Mouse (Mus musculus): ENCODE data around the gene Bola1. TPM values are rescaled to one million over a fixed set of nuclear protein-coding genes. Genes with fewer than 3 reads are reported as not detected.

The Bola1 gene
- polyA plus RNA-seq, 1 experiment = 12.7 TPM

GRCm38 (mm10) chr3:96147950-96148349 is 71.6 kb downstream of the Bola1 start:
- Histone ChIP-seq H3K4me1 (ENCODE audit: control insufficient read depth, insufficient read depth, low read length) (no peaks in the 10 kb centered on the region), H3K4me3 (replicated peaks; ENCODE audit: control insufficient read depth, low read depth, low read length) (no peak overlapping the region), H3K27ac (ENCODE audit: control insufficient read depth, insufficient read depth, low read depth, low read length, poor library complexity) (no peak overlapping the region)
- 4% methylated on average over 5 of the region's 5 CpGs for WGBS
- TF ChIP-seq CTCF (IDR thresholded peaks at IDR 0.05; ENCODE audit: control insufficient read depth, insufficient read depth, low read length) = peak; percentile 14; the same call in 1 of the 2 replicates
- TF ChIP-seq POLR2A (IDR thresholded peaks at IDR 0.05; ENCODE audit: borderline replicate concordance, control insufficient read depth, low read depth, low read length) = no peak

Other genes with a start within 250 kb of the Bola1 start
- gene Plekho1, start 223.7 kb downstream of the Bola1 start, polyA plus RNA-seq (2011; ENCODE audit: insufficient read depth, insufficient read length, low replicate concordance, missing spikeins) = 36.1 and 59.2 TPM in 2 replicates
- 11.8 and 20.1 TPM in 2 replicates for gene Vps45, start 161.2 kb downstream of the Bola1 start, polyA plus RNA-seq (2011; ENCODE audit: insufficient read depth, insufficient read length, low replicate concordance, missing spikeins)
- gene Otud7b, start 115.2 kb downstream of the Bola1 start, polyA plus RNA-seq (2011; ENCODE audit: insufficient read depth, insufficient read length, low replicate concordance, missing spikeins) = 14.6 and 22.2 TPM in 2 replicates
- gene Mtmr11, start 57.7 kb downstream of the Bola1 start, polyA plus RNA-seq (2011; ENCODE audit: insufficient read depth, insufficient read length, low replicate concordance, missing spikeins) = 6.3 and 10.1 TPM in 2 replicates
- gene Sf3b4, start 47.4 kb downstream of the Bola1 start, polyA plus RNA-seq (2011; ENCODE audit: insufficient read depth, insufficient read length, low replicate concordance, missing spikeins) = 14.9 and 25.7 TPM in 2 replicates
- 5.7 and 6.2 TPM in 2 replicates for gene Sv2a, start 38.6 kb downstream of the Bola1 start, polyA plus RNA-seq (2011; ENCODE audit: insufficient read depth, insufficient read length, low replicate concordance, missing spikeins)
- 26.5 TPM in 1 of 2 replicates, not detected in the other for gene Hist2h2ab, start 156 bp upstream of the Bola1 start, polyA plus RNA-seq (2011; ENCODE audit: insufficient read depth, insufficient read length, low replicate concordance, missing spikeins)
- 7.5 and 25.1 TPM in 2 replicates for gene Hist2h2ac, start 1.2 kb upstream of the Bola1 start, polyA plus RNA-seq (2011; ENCODE audit: insufficient read depth, insufficient read length, low replicate concordance, missing spikeins)
- gene Hist2h2be, start 1.4 kb upstream of the Bola1 start, polyA plus RNA-seq (2011; ENCODE audit: insufficient read depth, insufficient read length, low replicate concordance, missing spikeins) = 8.6 and 9.4 TPM in 2 replicates
- gene Hist2h3c2, start 19.4 kb upstream of the Bola1 start, polyA plus RNA-seq (2011; ENCODE audit: insufficient read depth, insufficient read length, low replicate concordance, missing spikeins) = 50.6 and 79.9 TPM in 2 replicates
- 80.4 and 139 TPM in 2 replicates for gene Hist2h2aa2, start 20.6 kb upstream of the Bola1 start, polyA plus RNA-seq (2011; ENCODE audit: insufficient read depth, insufficient read length, low replicate concordance, missing spikeins)
- 4.5 TPM in 1 of 2 replicates, not detected in the other for gene Hist2h2aa1, start 25.8 kb upstream of the Bola1 start, polyA plus RNA-seq (2011; ENCODE audit: insufficient read depth, insufficient read length, low replicate concordance, missing spikeins)
- not detected in 2 replicates for gene Hist2h3c1, start 27.0 kb upstream of the Bola1 start, polyA plus RNA-seq (2011; ENCODE audit: insufficient read depth, insufficient read length, low replicate concordance, missing spikeins)
- gene Hist2h4, start 43.6 kb upstream of the Bola1 start, polyA plus RNA-seq (2011; ENCODE audit: insufficient read depth, insufficient read length, low replicate concordance, missing spikeins) = 25.3 and 31.8 TPM in 2 replicates
- 20.8 and 28.9 TPM in 2 replicates for gene Hist2h3b, start 48.9 kb upstream of the Bola1 start, polyA plus RNA-seq (2011; ENCODE audit: insufficient read depth, insufficient read length, low replicate concordance, missing spikeins)
- gene Hist2h2bb, start 50.0 kb upstream of the Bola1 start, polyA plus RNA-seq (2011; ENCODE audit: insufficient read depth, insufficient read length, low replicate concordance, missing spikeins) = 71.9 and 132 TPM in 2 replicates
- 2.2 and 6.2 TPM in 2 replicates for gene Fcgr1, start 74.3 kb upstream of the Bola1 start, polyA plus RNA-seq (2011; ENCODE audit: insufficient read depth, insufficient read length, low replicate concordance, missing spikeins)
- gene BC107364, start 232.6 kb upstream of the Bola1 start, polyA plus RNA-seq (2011; ENCODE audit: insufficient read depth, insufficient read length, low replicate concordance, missing spikeins) = not detected in 2 replicates

Measured in bone marrow, adult 2 months (tissue).